10 mouse cellular contexts compared by ENCODE assay signal in the genomic region with DNA sequence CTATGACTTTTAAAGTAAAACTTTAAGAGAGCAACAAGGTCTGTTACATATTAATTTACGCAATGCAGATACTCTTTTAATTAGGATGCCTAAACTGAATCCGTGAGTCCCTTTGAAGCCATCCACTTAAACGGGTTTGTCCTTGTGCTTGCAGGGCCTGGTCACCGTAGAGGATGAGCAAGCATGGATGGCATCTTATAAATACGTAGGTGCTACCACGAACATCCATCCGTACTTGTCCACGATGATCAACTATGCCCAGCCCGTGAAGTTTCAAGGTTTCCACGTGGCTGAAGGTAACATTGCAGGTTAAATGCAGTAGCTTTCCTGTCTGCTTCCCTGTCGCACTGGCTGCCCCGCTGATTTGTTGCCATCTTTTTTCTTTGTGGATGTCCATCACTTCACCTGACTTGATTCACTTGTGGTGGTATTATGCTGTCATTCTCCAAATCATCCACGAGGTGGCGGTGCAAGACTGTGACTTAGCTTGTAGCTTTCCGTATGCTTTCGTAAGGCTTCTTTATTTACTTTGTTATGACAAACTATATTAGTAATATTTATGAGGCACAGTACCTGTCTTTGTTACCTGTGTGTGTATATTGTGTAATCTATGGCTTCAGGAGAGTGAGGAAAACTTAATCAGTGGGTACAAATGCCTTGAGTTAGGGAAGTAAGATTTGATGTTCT.
DNase-seq lines count a peak whose midpoint lies in the region; ATAC-seq and TF ChIP-seq lines count a peak whose summit lies in the region.
"Had no signal": no experiment of that assay in that cellular context is flagged by ENCODE, and none has a peak within 500 bp of the region (broad histone marks: within the 10 kb centered on the region; RNA-seq: fewer than 3 reads in every experiment).

No protein-coding gene starts in this region.

- no peak overlapping the region for H3K9ac ChIP-seq in kidney, postnatal 0 days (ENCODE audit: low read depth, low read length)
- H3K9ac ChIP-seq in kidney, embryonic 16.5 days (replicated peaks; ENCODE audit: low read length), result no peak overlapping the region
- H3K9ac ChIP-seq: embryonic facial prominence, embryonic 15.5 days; liver, embryonic 15.5 days had no signal

- H3K4me3 ChIP-seq in kidney, postnatal 0 days (replicated peaks; ENCODE audit: low read depth, low read length), result no peak overlapping the region
- H3K4me3 ChIP-seq in kidney, embryonic 16.5 days (ENCODE audit: low read length), result no peak overlapping the region
- H3K4me3 ChIP-seq: embryonic facial prominence, embryonic 15.5 days; liver, embryonic 15.5 days had no signal

- H3K4me1 ChIP-seq in kidney, postnatal 0 days (replicated peaks; ENCODE audit: insufficient read depth, low read length), result no peaks in the 10 kb centered on the region
- peaks cover 4% of the 10 kb centered on the region; the same call in 1 of the 2 replicates for H3K4me1 ChIP-seq in kidney, embryonic 16.5 days (ENCODE audit: insufficient read depth, low read length)
- H3K4me1 ChIP-seq: embryonic facial prominence, embryonic 15.5 days; liver, embryonic 15.5 days had no signal

- no peak overlapping the region for H3K27ac ChIP-seq in kidney, postnatal 0 days
- H3K27ac ChIP-seq in kidney, embryonic 16.5 days (ENCODE audit: low read length), result no peak overlapping the region
- H3K27ac ChIP-seq: embryonic facial prominence, embryonic 15.5 days; liver, embryonic 15.5 days had no signal

- intact Hi-C loops in left cerebral cortex, postnatal 36 days (cut with DNase I), result loop anchor here (2.0 to 5.0 kb wide), 2 partner anchors 35 to 172 kb away; no protein-coding TSS in a partner anchor

- H3K4me2 ChIP-seq in kidney, postnatal 0 days (ENCODE audit: low read length), result no peak overlapping the region
- H3K4me2 ChIP-seq in kidney, embryonic 16.5 days (replicated peaks; ENCODE audit: low read depth, low read length), result no peak overlapping the region
- H3K4me2 ChIP-seq: embryonic facial prominence, embryonic 15.5 days; liver, embryonic 15.5 days had no signal

- ATAC-seq in kidney, postnatal 0 days (replicated peaks; ENCODE audit: low FRiP score, low read depth), result peak; percentile 19; the same call in 1 of the 2 replicates
- ATAC-seq in kidney, embryonic 16.5 days (ENCODE audit: low FRiP score, low TSS enrichment), result no peak
- ATAC-seq in monocyte, adult 5-6 weeks (replicated peaks; ENCODE audit: insufficient number of reproducible peaks, low FRiP score, low TSS enrichment, poor library complexity, severe bottlenecking), result 0 out of 2 replicates have a peak, but pooled peaks have one; percentile 61

- peak; percentile 73 for DNase-seq in kidney, postnatal 0 days (ENCODE audit: low spot score)
- DNase-seq in NIH3T3 (ENCODE audit: low read depth), result peak; percentile 71
- peak; percentile 73 for DNase-seq in cerebellum, adult 9-10 months
- DNase-seq in forelimb bud, embryonic 11.5 days (ENCODE audit: low read depth, low spot score), result peak; percentile 54
- peak; percentile 28 to 50 for DNase-seq in left cerebral cortex, postnatal 36 days (ENCODE audit: low spot score in 2 of 2)
- no peak for DNase-seq in Muller cell, postnatal 12 days (ENCODE audit: inconsistent ontology term)

- peak; percentile 92 for TF ChIP-seq CTCF in kidney, postnatal 0 days (IDR thresholded peaks at IDR 0.05; ENCODE audit: low read depth)

- no peaks in the 10 kb centered on the region for H3K36me3 ChIP-seq in kidney, postnatal 0 days (ENCODE audit: insufficient read depth, low read length)
- H3K36me3 ChIP-seq in kidney, embryonic 16.5 days (ENCODE audit: insufficient read depth, low read length), result no peaks in the 10 kb centered on the region
- H3K36me3 ChIP-seq: embryonic facial prominence, embryonic 15.5 days; liver, embryonic 15.5 days had no signal

- WGBS in kidney, postnatal 0 days, result 56% methylated on average over 16 of the region's 16 CpGs
- 59% methylated on average over 16 of the region's 16 CpGs for WGBS in kidney, embryonic 16.5 days

- H3K9me3 ChIP-seq in kidney, postnatal 0 days (replicated peaks; ENCODE audit: low read length), result no peaks in the 10 kb centered on the region
- no peaks in the 10 kb centered on the region for H3K9me3 ChIP-seq in kidney, embryonic 16.5 days (ENCODE audit: low read length)
- H3K9me3 ChIP-seq: embryonic facial prominence, embryonic 15.5 days; liver, embryonic 15.5 days had no signal

- H3K27me3 ChIP-seq in kidney, postnatal 0 days (ENCODE audit: insufficient read depth, low read length), result no peaks in the 10 kb centered on the region
- H3K27me3 ChIP-seq in kidney, embryonic 16.5 days (ENCODE audit: insufficient read depth, low read length), result peaks cover 10% of the 10 kb centered on the region; the same call in 1 of the 2 replicates
- H3K27me3 ChIP-seq: embryonic facial prominence, embryonic 15.5 days; liver, embryonic 15.5 days had no signal
